Mouse (Mus musculus): ENCODE data around the gene Srd5a1. TPM values are rescaled to one million over a fixed set of nuclear protein-coding genes. Genes with fewer than 3 reads are reported as not detected.
"Not testable (repeated sequence)": the region's sequence is repeated elsewhere in the genome, so short reads cannot be mapped to it uniquely, and the experiment has no call there.

The Srd5a1 gene
- total RNA-seq, 2 experiments from 2014 or later, result 8.2 to 23.2 TPM

DNA sequence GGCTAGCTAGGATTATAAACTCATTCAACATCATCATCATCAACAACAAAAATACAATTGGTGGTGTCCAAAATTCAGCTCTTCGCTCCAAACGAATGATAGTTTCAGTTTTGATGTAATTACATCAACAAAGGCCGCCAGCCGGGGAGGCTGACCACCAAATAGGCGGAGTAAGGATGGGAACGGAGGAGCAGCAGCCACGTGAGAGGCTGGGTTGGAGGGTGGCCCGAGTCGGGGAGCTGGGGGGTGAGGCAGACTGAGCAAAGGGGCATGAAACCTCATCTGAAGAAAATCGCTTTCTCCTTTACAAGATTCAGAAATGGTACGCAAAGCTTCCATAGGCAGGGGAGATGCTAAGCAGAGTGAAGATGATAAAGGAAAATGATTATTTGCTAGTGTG lies 34.6 kb downstream of the Srd5a1 start:
- DNase-seq, result no peak

DNA sequence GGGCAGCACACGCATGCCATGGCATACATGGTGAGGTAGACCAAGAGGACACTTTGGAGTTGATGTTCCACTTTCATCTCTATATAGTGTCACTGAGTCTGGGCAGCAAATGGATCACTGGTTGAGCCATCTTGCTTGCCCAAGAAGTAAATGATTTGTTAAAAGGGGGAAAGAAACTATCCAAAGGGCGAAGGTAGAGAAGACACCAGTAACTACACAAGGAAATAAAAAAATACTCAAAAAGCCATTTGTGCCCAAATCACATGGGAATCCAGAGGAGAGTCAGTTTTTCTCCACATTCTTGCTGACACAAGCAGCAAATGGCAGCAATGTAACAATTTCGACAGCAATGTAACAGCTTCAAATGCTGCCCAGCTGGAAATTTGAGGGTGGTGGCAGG lies 38.6 kb downstream of the Srd5a1 start:
- no peak for DNase-seq

DNA sequence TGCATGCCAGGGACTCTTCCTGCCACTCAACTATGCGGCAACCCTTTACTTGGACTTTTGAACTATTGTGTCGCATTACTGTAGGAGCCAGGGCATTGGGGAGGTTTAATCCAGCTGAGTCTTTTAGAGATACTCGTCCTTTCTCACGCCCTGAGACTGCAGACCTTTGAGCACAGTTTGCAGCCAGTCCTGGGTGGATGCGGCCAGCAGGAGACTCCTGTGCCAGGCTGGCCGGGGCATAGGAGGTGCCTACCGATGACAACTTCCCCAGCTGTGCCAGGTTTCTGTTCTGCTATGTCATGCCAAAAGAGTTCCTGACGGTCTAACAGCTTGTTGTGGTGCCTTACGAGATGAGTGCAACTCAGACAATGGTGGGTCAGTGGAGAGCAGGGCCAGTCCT lies 42.0 kb downstream of the Srd5a1 start:
- DNase-seq, result no peak

DNA sequence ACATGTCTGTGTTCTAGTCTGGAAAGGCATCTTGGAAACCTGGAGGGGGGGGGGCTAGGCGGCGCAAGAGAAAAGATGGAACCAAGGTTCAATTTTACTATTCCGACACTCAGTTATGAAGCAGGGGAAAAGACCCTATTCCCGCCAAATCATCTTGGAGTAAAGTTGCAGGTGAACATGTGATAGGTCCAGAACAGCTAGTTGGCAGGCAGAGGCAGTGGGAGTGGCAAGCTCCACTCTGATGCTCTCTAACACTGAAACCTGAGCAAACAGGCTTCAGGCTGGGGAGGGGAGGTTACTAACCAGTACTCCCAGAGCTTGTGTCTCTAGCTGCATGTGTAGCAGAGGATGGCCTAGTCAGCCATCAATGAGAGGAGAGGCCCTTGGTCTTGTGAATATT lies 45.8 kb downstream of the Srd5a1 start:
- DNase-seq, result not testable (repeated sequence)

DNA sequence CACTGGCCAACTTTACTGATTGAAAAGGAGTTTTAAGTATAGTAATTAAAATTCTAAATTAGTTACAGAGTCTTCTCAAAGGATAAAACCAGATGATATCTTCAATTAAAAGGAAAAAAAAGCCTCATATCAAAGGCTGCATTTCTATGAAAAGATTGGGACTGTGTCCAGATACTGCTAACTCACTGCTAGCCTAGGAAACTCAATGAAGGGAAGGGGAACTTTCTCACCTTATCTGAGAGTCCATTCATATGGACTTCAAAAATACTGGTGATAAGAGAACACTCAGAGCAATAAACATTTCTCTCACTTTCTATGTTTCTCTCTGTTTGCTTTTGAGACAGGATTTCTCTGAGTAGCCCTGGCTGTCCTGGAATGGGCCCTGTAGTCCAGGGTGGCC lies 46.7 kb downstream of the Srd5a1 start:
- no peak for DNase-seq

DNA sequence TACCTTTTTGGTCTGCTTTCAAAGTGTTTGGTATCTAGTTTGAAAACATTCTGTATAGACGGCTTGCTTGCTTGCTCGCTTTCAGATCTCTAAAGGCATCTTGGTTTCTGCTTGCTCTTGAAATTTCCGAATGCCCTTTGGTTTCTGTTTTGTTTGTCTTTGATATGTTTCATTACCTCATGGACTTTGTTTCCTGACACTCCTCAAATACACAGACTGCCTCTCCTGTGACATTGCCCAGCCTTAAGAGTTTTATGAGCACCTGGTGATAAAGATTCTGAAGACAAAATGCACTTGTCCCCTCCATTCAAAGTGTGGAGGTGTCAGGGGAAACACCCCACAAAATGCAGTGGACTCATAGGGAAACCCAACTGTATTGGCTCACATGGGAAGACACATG lies 47.3 kb downstream of the Srd5a1 start:
- DNase-seq, result no peak

DNA sequence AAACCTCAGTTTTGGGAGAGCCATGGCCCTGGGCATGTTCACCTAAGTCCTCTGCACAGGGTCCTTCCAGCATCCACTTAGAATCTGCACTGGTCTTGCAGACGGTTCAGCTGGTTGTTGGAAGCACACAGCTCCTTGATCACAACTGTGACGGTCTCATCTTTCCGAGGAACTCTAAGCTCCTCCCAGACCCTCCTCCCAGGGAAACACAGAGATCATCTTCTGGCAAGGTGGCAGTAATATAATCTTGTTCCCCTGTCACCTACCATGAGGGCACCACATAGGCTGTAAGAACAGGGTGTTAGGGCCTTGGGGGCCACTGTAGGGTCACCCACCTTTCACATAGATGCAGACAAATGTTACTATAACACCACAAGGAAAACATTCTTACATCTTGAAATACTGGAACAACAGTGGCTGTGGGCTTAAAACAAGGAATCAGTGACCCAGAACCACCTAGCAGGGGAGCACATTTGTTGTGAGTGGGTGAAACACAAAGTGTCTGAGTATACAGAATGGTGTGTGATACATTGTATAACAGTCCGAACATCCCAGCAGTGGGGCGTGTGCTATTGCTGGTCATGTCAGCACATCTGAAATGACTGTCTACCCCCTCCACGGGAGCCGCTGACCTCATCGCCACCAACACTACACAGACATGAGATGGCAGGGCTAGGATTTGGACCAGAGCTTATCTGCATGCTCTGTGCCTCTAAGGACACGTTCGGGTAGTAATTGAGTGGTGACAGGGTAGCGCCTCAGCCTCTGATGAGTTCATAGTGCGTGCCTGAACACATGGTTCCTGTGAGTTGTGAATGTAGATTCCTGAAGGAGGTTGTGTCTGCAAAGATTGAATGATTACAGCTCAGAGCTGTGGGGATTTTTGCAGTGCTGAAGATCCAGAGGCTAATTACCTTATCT lies 48.3 kb downstream of the Srd5a1 start:
- DNase-seq, result no peak

DNA sequence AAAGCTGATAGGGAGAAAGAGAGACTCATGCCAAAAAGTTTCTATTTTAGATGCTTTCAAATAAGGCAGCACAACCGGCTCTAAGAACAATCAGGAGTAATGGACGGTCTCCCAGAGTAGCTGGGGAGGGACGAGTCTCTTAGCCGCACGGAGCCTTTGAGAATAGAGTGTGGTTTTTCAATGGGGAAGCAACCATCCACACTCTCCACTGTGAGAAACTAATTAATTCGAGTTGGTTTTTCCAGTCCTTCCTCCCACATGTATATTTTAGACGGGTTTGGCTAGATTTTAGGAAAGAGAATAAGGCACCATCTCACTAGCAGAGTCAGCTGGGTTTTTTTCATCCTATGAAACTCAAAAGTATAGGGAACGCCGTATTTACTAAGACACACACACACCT lies 49.2 kb downstream of the Srd5a1 start:
- DNase-seq, result no peak

DNA sequence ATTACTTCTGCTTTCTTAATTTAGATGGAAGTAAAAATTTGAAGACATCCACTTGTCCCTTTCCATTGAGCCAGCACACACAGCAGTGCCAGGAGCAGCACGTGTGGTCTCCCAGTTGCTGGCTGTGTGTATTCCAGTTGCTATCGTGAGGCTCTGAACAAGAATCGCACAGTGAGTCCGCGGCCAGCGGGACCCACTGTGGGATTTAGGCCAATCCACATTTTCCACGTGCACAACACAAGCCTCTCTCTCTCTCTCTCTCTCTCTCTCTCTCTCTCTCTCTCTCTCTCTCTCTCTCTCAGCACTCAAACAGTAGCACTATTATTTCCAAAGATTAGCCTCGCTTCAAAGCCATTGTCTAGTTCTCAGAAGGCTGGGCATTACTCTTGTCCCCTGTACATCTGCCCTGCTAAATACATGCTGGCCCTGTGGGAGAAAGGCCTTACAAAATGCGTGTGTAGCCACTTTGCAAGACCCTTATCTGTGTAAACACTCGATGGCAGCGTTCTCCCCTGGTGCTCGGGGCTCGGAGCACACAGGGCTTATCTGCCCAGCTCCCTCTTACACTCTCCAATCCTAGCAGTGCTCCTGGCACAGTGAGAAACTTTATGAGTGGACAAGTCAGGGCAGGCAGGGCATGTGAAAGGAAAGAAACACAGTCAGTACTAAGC lies 51.8 kb downstream of the Srd5a1 start:
- no peak for DNase-seq

DNA sequence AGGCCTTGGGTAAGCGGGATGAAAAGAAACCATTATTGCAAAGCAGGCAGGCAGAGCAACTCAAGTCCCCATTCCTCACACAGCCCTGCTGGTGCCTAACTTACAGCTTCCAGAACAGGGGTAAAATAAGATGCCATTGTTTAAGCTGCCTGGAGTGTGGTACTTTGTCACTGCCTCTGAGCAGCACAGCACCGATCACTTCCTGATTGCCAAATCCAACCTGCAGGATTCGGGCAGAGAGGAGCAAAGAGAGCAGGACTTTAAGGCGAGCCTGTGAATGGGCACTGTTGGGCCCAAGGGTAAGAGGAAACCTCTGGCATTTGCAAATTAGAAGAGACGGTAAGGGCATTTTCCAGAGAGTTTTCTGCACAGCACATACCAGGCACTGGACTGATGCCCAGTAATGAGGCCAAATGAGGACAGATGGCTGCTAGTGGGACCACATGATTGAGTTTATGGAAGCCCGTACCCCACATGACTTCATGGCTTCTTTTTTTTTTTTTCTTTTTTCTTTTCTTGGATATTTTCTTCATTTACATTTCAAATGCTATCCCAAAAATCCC lies 53.1 kb downstream of the Srd5a1 start:
- DNase-seq, result no peak

DNA sequence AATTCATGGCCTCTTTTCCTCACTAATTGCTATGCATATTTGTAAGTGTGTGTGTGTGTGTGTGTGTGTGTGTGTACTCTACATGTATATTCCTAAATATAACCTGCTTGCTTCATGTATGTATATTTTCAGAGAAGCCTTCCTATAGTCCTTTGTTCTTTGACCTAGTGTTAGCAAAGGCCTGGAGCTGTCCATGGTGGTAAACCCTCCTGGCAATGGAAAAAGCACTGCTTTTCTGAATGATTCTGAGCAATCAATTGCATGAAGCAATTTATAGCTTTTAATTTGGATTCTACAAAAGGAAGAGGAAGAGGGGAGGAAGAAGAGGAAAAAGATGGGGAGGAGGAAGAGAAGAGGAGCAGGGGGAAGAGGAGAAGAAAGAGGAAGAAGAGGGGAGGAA lies 54.5 kb downstream of the Srd5a1 start:
- no peak for DNase-seq

DNA sequence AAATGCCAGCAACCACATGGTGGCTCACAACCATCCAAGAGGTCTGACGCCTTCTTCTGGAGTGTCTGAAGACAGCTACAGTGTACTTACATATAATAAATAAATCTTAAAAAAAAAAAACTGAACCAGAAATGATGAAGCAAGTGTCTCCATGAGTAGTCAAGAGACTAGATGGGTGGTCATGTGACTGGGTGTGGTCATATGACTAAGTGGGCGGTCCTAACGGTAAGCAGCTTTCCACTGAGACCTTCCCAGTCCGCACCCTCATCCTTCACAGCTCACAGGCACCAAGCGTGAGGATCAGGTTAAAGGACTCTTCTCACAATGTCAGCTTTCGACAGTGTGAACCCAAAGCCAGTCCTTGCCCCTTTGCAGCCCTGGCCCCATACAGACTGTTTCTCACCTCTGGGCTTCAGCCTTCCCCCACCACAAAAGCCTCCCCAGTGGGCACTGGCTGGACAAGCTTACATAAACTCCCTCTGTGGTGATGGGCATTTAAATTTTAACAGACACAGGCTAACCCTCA lies 55.2 kb downstream of the Srd5a1 start:
- DNase-seq, result no peak

DNA sequence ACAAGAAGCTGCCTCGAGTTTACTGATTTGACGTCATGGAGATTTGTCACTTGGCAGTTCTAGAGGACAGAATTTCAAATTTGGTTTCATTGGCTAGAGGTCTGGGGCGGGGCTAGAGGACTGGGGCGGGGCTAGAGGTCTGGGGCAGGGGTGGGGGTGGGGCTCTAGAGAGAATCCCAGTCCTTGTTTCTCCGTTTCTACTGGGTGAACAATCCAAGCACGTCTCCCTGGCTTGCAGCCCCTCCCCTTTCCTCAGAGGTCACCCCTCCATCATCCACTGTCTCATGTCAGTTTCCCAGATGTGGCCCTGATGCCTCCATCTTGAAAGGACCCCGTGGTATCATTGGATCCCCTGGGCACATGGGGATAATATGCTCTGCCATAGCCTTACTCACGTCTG lies 56.2 kb downstream of the Srd5a1 start:
- DNase-seq, result no peak

DNA sequence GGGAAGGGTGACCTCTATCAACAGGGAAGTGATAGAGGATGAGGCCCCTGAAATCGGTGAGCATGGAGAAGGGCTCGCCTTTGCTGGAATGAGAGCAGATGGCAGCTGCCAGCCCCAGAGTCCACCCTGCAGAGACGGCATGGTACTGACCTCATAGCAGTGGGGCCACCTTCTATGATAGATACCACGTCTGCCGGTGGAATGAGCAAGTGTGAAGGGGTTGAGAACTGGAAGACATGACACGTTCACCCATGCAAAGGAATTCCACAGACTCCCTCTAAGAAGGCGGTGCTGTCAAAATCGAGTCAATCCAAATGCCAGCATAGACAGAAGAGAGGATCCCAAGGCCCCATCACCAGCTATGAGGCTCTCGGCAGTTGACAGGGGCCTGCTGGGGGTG lies 57.0 kb downstream of the Srd5a1 start:
- no peak for DNase-seq

DNA sequence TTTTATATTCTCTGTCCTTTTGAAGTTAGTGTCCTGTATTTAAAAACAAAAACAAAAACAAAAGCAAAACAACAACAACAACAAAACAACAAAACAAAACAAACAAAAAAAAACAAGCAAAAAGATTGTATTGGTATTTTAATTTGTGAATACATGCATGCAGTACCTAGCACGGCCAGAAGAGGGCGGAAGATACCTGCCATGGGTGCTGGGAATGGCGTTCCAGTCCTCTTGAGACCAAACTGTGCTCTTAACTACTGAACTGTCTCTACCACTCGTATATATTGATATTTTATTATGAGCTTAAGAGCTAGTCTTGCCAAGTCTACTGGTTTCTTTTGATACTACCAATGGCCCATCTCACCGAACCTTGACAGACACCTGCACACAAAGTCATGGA lies 58.2 kb downstream of the Srd5a1 start:
- peak; percentile 46 to 57 for DNase-seq

DNA sequence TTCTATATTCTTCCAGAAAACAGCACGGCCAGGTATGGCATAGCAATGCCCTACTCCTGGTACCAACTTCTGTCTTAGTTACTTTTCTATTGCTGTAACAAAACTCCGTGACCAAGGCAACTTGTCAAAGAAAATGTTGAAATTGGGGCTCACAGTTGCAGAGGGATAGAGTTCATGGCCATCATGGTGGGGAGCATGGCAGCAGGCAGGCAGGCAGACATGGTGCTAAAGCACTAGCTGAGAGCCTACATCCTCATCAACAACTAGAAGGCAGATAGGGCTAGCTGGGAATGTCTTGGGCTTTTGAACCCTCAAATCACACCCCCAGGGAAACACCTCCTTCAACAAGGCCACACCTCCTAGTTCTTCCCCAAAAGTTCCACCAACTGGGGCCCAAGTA lies 60.4 kb downstream of the Srd5a1 start:
- DNase-seq, result no peak

DNA sequence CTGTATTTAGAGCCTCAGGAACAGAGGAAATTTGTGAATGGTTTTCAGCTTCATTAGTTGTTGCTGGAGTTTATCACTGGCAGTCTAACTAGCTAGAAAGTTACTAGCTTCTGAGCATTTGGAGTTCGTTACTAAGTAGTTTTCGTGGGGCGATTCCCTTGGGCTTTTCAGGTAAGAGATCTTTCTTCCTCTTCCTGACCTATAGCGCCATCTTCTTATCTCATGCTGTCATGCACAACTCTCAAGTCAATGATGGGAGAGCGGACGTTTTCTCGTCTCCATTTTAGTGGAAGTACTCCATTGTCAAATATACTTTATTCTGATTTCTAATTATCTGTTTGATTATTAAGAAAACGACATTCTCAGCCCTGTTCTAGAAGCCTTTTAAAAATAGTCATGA lies 61.3 kb downstream of the Srd5a1 start:
- no peak for DNase-seq

DNA sequence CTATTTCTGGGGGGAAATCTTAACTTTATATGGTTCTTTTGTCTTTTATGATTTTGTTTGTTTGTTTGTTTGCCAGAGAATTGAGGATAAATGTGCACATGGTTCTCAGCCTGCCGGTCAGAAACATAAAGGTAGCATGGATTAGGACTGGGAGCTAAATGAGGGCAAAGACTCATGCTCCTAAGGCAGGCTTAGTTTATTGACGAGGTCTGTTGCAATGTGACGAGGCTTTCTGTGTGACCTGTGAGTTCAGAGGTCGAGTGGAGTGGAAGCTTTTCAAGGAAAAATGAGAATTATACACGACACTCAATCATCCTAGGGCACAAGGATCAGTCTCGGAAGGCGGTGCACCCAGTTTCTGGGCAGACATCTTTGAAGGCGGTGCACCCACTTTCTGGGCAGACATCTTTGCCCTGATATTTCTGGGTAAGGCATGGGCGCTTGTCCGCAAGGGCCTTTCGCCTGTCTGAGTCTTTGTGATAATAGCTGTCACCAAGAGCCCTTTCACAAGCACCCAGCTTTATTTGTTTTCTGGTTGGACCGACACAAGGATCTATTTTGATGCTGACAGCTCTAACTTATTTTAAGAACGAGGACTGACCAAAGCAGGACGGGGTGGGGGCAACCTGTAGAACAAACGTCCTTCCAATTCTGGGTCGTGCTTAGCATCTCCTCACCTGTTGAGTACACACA lies 63.6 kb downstream of the Srd5a1 start:
- no peak for DNase-seq

DNA sequence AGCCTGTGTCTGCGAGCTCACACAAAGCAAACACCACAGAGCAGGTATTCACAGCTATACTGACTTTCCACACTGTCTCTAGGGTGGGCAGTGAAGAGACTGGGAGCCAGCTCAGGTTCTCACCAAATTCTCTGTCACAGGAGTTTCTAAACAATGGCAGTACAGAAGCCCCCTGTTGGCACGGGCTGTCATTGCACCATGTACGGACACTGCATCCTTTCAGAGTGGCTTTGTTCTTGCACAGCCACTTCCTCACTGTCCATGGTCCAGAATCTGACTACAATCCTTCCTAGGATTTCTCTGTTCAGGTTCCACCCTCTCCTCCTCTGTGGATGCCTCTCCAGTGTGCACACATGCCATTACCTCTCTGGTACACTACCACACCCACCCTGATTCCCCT lies 66.2 kb downstream of the Srd5a1 start:
- DNase-seq, result peak; percentile 28 to 58

DNA sequence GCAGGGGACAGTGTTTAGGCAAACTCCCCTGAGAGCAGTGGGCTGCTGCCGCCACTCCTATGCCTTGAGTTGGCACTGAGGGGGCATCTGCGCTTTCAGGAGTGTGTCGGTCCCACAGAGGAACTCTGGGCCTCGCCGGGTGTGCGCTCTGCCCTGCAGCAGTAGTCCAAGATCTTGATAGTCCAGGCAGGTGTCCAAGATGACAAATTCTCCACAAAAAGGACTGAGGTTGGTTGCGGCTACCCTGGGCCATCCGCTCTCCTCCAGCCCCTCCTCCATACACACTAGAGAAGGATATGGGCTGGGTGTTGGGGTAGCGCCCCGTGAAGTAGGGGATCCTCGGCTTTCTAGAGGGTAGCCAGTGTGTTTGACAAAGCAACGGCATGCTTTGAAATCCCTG lies 67.6 kb downstream of the Srd5a1 start:
- DNase-seq, result no peak

DNA sequence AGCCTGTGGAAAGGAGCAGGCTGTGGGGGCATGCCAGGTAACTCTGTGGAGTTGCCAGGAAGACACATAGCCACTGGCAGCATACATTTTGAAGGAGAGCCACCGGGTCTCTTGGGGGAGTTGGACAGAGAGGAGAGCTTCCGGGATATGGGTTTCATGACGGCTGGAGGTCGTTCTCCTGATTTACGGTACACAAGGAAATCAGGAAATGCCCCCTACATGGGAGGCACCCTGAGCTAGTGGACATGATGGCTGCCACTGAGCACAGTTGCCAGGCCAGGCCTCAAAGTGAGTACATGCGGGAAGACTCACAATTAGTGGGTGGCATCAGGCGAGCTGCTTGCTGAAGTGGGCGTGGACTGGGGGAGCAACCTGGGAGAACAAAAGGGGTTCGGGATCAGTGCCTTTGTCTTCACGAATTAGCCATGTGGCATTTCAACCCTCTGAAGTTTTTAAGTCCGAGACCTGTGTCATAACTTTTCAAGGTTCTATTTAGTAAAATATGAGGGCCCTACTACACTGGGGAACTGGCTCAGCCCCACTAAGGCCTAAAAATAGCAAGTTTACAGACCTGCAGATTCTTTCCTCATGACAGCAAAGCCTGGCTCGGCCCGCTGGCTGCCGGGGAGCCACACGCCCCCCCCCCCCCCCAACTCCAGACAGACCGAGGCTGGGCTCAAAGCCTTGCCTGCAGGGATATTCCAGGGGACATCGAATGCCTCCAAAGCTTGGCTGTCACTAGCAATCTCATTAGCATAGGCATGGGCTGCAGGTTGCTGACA lies 68.5 kb downstream of the Srd5a1 start:
- no peak for DNase-seq

DNA sequence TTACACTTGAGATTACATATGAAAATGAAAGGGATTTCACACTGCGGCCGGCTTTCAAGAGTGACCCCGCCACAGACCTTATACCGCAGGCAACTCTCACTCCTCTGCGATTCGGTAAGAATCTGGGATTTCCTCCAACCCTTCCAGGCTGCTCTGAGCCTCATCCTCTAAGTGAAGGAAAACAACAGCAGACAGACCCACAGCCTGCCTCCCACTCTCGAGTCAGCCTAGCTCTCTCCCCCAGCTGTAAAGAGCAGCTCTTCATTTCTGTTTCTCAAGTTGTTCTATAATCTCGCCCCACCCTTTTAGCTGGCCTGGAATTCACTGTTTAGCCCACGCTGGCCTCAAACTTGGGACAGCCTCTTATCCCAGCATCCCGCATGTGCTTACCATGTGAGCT lies 69.5 kb downstream of the Srd5a1 start:
- no peak for DNase-seq
